Mouse (Mus musculus) mouse embryonic stem cell (cell line): ENCODE results near the gene Rreb1.

Experiments used
- in situ Hi-C, 2 experiments: fragments of 300-500 bp; cut with MboI; formaldehyde crosslinking; loops; 1 replicate in 1 of 2; 3 replicates in 1 of 2; pipeline ENCODE4 v1.14.3; 2019 to 2020; ENCODE audit warnings: low sequenced_read_pairs in 2 of 2, low pct_unique_long_range_greater_than_20kb in 1 of 2, mixed read lengths in 1 of 2; ENCODE audit not compliant: unreplicated experiment in 1 of 2

The Rreb1 gene

DNA sequence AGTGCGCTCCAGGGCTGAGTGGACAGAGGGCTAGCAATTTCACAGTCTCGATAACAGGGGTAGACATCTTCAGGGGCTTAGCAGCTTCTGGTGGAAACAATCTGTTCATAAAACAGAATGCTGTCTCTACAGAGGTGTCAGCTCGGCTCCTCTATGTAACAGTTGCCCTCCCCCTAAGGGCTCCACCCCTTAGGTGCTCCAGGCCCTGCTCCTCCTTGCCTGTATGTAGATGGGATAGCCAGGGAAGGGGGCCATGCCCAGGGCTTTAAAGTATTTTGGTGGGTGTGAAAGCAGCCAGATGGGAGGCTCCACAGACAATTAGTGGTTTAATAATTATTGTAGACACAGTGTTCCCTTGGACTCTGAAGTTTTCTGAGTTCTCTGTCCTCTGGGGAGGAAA, 67.0 kb downstream of the Rreb1 start:
- in situ Hi-C loops: no loop called here

DNA sequence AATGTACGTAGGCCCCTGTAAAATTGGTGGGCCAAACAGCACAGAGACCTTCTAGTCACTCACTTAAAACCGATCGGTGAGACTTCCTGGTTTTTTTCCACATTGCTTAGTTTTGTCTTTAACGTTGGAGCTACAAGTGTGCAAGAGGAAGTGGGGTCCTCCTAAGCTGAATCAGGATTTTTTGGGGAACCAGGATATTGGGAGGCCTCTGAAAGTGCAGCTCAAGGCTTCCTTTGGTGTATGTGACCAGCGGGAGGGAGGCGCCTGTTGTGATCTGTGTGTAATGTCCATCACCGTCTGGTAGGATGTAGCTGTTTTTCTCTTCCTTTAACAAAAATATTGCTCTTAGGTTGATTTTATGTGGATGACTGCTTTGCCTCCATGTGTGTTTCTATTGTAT, 67.4 kb downstream of the Rreb1 start:
- in situ Hi-C loops: no loop called here

DNA sequence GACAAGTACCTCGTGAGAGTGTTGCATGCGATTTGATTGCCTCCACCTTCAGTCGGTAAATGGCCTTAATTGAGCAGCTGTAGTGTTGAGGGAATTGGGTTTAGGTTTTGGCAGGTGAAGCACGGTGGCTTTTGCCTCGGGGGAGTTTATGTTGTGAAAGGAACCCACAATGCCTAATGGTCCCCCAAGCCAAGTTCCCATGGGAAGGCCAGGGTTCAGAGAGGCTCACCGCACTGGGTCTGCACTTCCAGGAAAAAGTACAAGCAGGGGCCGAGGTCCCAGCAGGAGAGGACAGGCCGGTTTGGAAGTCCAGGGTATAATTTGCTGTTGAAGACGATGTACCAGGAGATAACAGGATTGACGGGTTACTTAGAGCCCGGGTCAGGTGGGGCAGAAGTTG, 68.3 kb downstream of the Rreb1 start:
- in situ Hi-C loops: no loop called here

- in situ Hi-C loops: no loop called here
These were observed 68.9 kb downstream of the Rreb1 start for GRCm38 (mm10) chr13:37846962-37847570.

DNA sequence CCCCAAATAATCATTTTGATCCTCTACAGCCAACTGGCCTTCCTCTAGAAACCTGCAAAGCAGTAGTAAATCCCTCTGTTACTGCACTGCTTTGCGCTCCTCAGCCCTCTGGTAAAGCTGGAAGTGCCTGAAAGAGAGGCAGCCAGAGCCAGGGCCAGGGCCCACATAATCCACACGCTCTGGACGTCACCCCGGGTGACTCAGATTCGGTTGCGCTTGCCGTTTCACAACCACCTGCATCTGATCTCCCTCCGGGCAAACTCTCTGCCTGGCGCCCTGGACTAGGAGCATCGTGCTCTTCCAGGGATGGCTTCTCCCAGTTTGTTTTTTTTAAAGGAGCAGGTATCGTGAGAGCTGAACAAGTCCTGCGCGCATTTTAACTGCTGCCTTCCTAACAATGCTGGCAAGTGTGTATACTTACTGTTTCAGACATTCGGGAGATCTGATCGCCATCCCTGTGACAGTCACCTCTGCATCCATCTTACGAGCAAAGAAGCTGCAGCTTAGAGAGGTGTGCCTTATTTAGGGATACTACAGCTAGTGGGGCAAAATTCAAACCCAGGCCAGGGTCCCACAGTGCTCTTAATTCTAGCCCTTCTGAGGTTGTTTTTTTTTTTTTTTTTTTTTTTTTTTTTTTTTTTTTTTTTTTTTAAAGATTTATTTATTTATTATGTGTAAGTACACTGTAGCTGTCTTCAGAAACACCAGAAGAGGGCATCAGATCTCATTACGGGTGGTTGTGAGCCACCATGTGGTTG, 69.6 kb downstream of the Rreb1 start:
- in situ Hi-C loops: no loop called here

DNA sequence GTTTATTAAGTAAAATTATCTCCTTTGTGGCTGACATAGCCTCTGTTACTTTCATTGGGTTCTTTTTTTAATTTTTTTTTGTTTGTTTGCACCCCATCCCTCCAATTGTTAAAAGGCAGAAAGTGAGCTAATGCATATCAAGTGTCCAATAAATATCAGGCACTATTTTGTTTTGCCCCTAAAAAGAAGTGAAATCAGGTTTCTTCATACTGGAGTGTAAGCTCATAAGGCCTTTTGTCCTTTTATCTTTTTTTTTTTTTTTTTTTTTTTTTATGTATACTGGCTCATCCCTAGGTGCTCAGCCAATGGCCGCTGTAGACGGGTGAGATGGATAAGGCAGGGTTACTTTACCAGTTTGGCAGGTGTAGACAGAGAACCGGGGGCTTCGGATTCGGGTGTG, 70.2 kb downstream of the Rreb1 start:
- in situ Hi-C loops: no loop called here

- in situ Hi-C loops: no loop called here
These were observed 73.4 kb downstream of the Rreb1 start for GRCm38 (mm10) chr13:37851617-37852016.

DNA sequence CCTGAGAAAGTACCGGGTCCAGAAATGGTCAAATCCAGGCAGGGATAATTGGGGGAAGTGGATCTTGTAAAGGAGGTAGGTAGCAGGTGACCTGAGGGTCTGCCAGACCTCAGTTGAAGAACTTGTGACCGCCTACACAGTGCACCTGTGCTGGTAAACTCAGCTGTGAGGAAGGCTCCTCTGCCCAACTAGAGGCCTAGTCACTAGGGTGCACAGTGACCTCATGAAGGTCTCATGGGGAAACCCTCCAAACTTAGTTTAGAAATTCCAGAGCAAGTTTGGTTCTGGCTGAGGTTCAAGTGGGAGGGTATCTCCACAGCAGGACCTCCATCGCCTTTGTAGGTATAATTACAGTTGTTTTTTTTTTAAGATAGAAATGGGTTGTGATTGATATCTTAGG, 74.7 kb downstream of the Rreb1 start:
- in situ Hi-C loops: no loop called here

- in situ Hi-C loops: no loop called here
These were observed 75.2 kb downstream of the Rreb1 start for GRCm38 (mm10) chr13:37853441-37853840.

GRCm38 (mm10) chr13:37854031-37854431, 75.8 kb downstream of the Rreb1 start:
- in situ Hi-C loops: no loop called here

GRCm38 (mm10) chr13:37854455-37855220, 76.4 kb downstream of the Rreb1 start:
- in situ Hi-C loops: no loop called here

DNA sequence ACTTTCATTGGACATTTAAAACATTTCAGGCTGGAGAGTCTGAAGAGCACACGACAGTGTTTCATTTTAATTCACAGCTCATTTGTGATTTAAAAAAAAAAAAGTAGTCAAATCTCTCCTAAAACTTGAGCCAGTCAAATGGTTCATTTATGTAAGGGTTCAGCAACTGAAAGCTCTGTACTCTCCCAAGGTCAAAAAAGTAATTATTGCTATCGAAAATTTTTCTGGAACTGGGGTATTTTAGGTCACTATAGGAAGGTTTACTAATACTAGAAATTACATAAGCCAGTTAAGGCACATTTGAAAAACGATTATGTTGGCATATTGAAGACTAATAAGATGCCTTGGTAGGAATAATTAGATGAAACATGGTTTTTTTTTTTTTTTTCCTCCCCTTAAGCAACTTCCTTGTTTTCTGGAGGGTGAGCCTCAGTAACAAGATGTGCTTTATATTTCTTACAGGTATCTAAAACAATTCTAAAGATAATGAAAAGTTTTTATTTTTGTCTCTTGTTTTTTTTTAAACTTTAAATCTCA, 77.1 kb downstream of the Rreb1 start:
- in situ Hi-C loops: no loop called here

- in situ Hi-C loops: no loop called here
These were observed 77.6 kb downstream of the Rreb1 start for GRCm38 (mm10) chr13:37855765-37856164.

DNA sequence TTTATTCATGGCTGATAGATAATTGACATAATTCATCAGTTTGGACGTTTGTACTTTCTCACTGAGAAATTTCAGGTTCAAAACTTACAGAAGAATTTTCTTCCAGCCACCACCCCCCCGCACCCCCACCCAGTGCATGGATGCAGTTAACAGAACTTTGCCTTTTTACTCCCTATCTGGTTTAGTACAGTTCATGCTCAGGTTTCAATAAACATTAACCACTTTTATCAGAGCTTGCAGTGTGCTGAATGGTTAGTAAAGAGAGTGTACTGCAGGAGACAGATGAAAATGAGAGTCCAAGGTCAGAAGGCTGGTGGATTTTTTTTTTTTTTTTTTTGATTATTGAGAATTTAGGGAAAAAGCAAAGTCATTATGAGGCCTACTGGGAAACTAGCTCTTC, 78.3 kb downstream of the Rreb1 start:
- in situ Hi-C loops: no loop called here

DNA sequence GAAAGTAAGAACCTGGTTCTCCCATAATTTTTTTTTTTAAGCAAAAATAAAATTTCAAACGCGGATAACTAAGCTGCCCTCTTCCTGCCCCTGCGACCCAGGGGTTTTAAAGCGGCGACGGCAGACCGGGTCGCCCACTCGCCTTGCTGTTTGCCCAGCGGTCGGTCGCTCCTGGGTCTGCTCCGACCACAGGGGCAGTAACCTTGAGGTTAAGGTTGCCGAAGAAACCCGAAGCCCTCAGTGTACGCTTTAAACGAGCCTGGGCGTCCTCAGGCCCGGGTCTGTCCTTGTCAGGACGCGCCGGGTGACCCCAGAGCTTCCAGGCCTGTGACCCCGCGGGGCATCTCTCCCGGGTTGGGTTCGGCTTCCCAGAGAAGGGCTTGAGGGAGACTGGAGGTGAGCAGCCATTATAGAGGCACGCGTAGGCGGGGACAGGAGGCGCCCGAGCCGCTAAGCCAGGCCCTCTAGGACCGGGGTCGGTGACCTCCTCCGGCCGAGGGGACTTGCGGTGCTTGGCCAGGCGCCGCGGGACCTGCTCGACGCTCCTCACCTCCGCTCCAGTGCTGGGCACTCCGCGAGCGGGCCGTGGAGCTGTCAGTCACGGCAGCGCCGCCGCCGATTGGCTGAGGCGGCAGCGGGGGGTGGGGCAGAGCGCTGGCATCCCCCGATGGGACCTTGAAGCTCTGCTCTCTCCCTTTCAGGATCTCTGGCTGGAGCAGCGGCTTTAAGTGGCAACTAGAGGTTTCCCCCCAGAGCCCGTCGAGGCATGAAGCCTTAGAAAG, 79.3 kb downstream of the Rreb1 start:
- in situ Hi-C loops: no loop called here

DNA sequence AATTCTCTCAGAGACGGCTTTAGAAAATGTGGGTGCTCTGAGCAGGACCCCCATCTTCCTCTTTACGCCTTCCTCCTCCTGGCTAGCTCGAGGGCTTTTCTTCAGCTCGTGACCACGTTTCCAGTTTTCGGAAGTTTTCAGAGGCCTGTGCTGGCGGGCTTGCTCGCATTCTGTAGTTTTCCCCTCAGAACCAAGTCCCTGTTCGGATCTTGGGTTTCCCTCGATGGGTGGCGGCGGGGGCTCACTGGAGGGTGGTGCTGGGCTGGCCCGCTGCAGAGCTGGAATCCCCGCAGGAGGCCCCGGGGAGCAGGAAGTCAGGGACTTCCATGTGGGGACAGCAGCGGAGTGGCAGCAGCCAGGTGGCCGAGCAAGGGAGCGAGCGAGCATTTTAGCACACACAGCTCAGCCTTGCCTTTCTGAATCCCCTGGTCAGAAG, 79.9 kb downstream of the Rreb1 start:
- in situ Hi-C loops: no loop called here

DNA sequence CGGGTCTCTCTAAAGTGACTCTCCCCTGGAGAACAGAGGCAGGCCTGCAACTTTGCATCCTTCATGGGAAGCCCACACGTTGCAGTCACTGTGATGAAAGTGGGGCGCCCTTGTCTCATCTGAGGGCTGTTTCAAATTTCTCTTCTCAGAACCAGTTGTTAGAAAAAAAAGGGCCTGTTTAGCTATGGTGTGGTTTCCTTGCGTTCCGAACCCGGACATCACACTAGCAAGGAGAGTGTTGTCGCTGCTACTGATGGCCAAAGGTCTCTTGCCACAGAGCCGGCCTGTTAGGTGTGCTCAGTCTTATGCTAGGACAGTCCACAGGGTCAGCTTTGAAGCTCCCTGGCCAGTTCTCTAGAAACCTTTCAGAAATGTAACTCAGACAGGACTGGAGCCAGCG, 80.3 kb downstream of the Rreb1 start:
- in situ Hi-C loops: no loop called here

GRCm38 (mm10) chr13:37859782-37860181, 81.6 kb downstream of the Rreb1 start:
- in situ Hi-C loops: no loop called here

- in situ Hi-C loops: no loop called here
These were observed 82.0 kb downstream of the Rreb1 start for GRCm38 (mm10) chr13:37860204-37860603.
